Mouse (Mus musculus): Measurements from ENCODE around the gene Gm38392.
"Not testable (repeated sequence)": the region's sequence is repeated elsewhere in the genome, so short reads cannot be mapped to it uniquely, and the experiment has no call there.

Gm38392 gene

GRCm38 (mm10) chr3:88276529-88277143, 10.4 kb downstream of the Gm38392 start:
- DNase-seq, result peak; percentile 45

- DNase-seq, result no peak
Measured at GRCm38 (mm10) chr3:88276121-88276520, 10.9 kb downstream of the Gm38392 start.

GRCm38 (mm10) chr3:88274002-88274401, 13.0 kb downstream of the Gm38392 start:
- no peak for DNase-seq

- no peak for DNase-seq
Measured at GRCm38 (mm10) chr3:88271859-88272258, 15.2 kb downstream of the Gm38392 start.

GRCm38 (mm10) chr3:88271298-88271697, 15.7 kb downstream of the Gm38392 start:
- not testable (repeated sequence) for DNase-seq

GRCm38 (mm10) chr3:88268991-88269390, 18.0 kb downstream of the Gm38392 start:
- DNase-seq, result no peak

- DNase-seq, result not testable (repeated sequence)
Measured at GRCm38 (mm10) chr3:88268014-88268413, 19.0 kb downstream of the Gm38392 start.

GRCm38 (mm10) chr3:88262346-88262745, 24.7 kb downstream of the Gm38392 start:
- DNase-seq, result no peak

- DNase-seq, result no peak
Measured at GRCm38 (mm10) chr3:88256382-88256781, 30.6 kb downstream of the Gm38392 start.

- no peak for DNase-seq
Measured at GRCm38 (mm10) chr3:88255950-88256349, 31.1 kb downstream of the Gm38392 start.

- peak; percentile 72 for DNase-seq
Measured at GRCm38 (mm10) chr3:88254268-88254926, 32.6 kb downstream of the Gm38392 start, which contains the start of gene Rhbg. TSS of gene Rhbg (minus strand) at chr3:88254709.

- no peak for DNase-seq
Measured at GRCm38 (mm10) chr3:88252739-88253138, 34.3 kb downstream of the Gm38392 start.

- no peak for DNase-seq
Measured at GRCm38 (mm10) chr3:88248406-88248805, 38.6 kb downstream of the Gm38392 start.

- no peak for DNase-seq
Measured at GRCm38 (mm10) chr3:88247666-88248065, 39.3 kb downstream of the Gm38392 start.

GRCm38 (mm10) chr3:88245811-88246210, 41.2 kb downstream of the Gm38392 start:
- peak; percentile 76 for DNase-seq

- peak; percentile 59 for DNase-seq
Measured at GRCm38 (mm10) chr3:88244071-88244470, 42.9 kb downstream of the Gm38392 start.

GRCm38 (mm10) chr3:88242531-88242930, 44.5 kb downstream of the Gm38392 start:
- peak; percentile 82 for DNase-seq

- DNase-seq, result no peak
Measured at GRCm38 (mm10) chr3:88241045-88241786, 45.8 kb downstream of the Gm38392 start.

- no peak for DNase-seq
Measured at GRCm38 (mm10) chr3:88239446-88239845, 47.6 kb downstream of the Gm38392 start.

GRCm38 (mm10) chr3:88238866-88239391, 48.1 kb downstream of the Gm38392 start:
- DNase-seq, result no peak

GRCm38 (mm10) chr3:88237556-88238194, 49.3 kb downstream of the Gm38392 start:
- DNase-seq, result peak; percentile 41

- DNase-seq, result no peak
Measured at GRCm38 (mm10) chr3:88237161-88237555, 49.9 kb downstream of the Gm38392 start.

- no peak for DNase-seq
Measured at GRCm38 (mm10) chr3:88235616-88236015, 51.4 kb downstream of the Gm38392 start.

All from lung, postnatal 10 days (tissue).